Mouse (Mus musculus): Measurements from ENCODE around the gene Dab1.
A peak's percentile ranks its signal among the peaks of the same experiment; 100 is the strongest.

Gene Dab1

DNA sequence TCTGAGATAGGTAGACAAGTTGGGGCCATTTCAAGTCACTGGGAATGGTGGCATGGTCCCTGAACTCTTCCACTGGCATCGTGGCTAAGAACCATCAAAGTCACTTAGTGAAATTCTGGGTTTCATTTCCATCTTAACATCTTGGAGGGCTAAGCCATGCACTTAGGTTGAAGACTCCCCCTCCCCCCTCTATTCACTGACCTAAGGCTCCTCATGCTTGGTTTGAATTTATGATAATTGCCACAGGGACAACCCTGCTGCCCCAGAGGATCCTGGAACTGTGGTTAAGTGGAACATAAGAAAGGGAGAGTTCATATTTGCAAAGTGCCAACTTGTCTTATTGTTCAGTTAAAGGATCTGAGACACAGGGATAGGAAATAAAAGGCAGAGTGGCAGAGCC is 375.2 kb downstream of the Dab1 start:
- no peak for DNase-seq

DNA sequence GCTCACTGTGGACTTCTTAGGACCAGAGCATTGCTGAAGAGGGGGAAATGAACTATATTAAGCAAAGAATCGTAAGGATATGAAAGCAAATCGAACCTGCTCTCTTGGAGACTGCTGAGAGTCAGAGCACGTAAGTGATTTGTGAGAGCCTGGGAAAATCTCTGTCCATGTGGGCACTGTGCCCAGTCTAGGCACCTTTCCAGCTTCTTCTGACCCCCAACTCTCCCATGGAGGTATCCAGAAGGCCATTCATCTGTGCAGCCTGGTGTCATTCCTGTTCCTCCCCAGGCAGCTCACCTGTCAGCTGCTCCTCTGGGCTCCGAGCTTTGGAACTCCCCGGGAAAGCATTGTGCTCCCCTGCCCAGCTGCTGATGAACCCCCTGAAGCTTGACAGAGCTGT is 389.2 kb downstream of the Dab1 start:
- no peak for DNase-seq

DNA sequence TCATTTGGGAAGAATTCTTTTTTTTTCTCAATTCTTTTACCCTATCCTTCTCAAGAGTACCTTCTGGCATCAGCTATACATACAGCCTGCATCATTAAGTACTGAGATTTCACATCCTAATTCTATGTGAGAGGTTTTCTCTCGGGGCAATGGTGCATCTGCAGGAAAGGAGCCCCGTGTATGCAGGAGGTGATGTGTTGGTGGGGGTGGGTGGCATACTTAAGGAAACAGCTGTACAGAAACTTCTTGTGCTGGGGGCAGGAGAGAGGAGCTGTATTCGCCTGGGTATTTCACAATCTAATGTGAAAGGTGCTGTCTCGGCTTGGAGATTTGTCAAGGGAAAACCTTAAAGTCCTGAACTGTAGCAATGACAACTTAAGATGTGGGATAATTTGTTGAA is 392.5 kb downstream of the Dab1 start:
- no peak for DNase-seq

- DNase-seq = no peak
These were observed 393.0 kb downstream of the Dab1 start for GRCm38 (mm10) chr4:104012150-104012549.

- no peak for DNase-seq
These were observed 406.0 kb downstream of the Dab1 start for GRCm38 (mm10) chr4:104025117-104025694.

DNA sequence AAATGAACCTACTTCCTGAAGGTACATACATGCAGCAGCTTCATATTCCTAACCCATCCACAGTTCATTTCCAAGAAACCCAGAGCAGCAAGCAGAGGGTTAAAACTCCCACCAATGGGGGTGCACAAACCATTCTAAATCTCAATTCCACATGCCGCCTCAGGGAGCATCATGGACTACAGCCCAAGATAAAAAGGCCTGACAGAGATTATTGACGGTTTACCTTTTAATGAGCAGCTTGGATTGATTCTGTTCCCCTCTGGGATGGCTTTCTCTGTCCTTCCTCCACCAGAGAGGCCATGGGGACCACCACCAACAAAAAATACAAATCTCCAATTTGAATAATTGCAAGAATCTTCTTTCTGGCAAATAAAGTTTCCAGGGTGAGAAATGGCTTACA is 407.7 kb downstream of the Dab1 start:
- DNase-seq = no peak

DNA sequence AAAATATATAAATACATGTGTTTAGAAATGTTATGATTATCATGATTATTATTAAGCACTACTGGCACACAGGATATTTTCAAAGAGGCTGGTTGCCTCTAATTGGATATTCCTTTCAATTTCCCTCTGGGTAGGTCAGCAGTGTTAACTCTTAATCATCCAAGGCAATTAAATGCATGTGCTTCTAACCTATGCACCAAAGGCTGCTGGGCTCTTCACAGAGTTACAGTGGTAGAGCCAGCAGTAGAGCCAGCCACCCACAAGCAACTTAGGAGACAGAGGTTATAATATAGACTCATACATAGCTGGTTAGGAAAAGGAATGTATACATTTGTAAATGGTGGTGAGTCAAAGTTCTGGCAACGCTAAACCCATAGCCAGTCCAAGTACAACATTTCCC is 408.1 kb downstream of the Dab1 start:
- DNase-seq = no peak

- no peak for DNase-seq
These were observed 416.9 kb downstream of the Dab1 start for GRCm38 (mm10) chr4:104036091-104036490.

GRCm38 (mm10) chr4:104039588-104039987 is 420.4 kb downstream of the Dab1 start:
- no peak for DNase-seq

GRCm38 (mm10) chr4:104043441-104043840 is 424.3 kb downstream of the Dab1 start:
- no peak for DNase-seq

- no peak for DNase-seq
These were observed 425.5 kb downstream of the Dab1 start for GRCm38 (mm10) chr4:104044634-104045033.

GRCm38 (mm10) chr4:104047966-104048804 is 429.0 kb downstream of the Dab1 start:
- DNase-seq = peak; percentile 29

DNA sequence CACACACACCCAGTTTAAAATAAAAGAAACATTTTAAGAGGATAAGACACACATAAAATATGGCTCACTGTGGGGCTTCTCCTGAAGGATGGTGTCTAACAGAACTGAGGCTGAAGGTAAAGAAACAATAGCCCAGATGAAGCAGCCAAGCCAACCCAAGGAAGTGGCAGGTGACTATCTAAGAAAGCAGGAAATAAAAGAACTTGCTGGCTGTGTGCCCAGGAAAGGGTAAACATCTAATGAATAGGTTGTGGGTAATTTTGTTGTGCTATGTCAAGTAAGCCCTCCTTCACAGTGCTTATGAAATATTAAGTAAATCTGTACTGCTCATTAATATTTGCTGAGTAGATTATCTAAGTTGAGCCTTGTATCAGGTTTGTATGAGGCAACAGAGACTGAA is 438.0 kb downstream of the Dab1 start:
- DNase-seq = no peak

DNA sequence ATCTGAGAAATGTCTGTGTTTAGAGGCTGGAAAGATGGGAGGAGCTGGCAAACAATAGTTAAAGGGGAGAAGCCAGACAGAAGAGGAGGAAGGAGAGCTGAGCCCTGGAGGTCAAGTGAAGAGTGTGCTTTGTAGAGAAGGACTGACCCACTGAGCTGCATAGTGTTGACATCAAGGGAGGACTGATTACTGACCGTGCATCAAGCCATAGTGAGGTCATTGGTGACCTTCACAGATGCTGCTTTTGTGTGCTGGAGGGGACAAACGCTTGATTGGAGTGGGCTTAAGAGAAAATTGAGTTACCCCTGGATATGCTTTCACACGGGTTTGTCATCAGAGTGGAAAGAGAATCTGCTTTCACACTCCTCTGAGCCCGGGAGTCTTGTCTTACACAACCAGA is 440.4 kb downstream of the Dab1 start:
- no peak for DNase-seq

DNA sequence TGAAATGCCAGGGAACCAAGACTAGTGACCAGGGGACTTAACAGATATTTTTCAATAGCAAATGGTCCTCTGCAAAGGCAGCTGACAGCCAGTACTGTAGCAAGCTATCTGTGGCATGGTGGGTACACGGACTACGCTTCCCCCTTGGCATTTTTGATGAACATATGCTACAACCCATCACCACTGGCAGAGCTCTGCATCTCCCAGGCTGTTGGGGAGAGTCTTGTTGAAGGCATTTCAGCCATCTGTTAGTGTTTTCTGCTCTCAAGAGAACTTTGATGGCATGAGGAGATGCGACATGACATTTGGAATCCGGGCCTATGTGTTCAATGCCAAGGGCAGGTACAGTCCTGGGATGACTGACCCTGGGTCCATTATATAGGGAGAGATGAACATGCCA is 443.2 kb downstream of the Dab1 start:
- no peak for DNase-seq

DNA sequence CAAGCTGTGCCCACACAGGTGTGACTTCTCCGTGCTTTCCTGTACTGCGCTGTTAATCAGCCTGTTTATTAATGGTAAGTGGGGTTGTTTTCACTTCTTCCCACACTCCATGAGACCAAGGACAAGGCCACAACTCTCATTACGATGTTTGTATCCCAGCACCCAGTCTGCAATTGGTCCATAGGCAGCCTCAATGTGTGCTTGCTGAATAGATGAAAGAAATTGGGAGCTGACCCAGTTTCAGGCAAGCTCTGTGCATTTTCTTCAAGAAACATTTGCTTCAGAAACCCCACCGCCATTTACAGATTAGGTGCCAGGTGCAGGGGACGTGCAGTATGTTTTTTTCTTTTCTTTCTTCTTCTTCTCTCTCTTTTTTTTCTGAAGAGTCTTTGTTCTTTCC is 447.7 kb downstream of the Dab1 start:
- DNase-seq = no peak

GRCm38 (mm10) chr4:104067748-104068147 is 448.6 kb downstream of the Dab1 start:
- DNase-seq = no peak

- DNase-seq = no peak
These were observed 452.1 kb downstream of the Dab1 start for GRCm38 (mm10) chr4:104071296-104071695.

DNA sequence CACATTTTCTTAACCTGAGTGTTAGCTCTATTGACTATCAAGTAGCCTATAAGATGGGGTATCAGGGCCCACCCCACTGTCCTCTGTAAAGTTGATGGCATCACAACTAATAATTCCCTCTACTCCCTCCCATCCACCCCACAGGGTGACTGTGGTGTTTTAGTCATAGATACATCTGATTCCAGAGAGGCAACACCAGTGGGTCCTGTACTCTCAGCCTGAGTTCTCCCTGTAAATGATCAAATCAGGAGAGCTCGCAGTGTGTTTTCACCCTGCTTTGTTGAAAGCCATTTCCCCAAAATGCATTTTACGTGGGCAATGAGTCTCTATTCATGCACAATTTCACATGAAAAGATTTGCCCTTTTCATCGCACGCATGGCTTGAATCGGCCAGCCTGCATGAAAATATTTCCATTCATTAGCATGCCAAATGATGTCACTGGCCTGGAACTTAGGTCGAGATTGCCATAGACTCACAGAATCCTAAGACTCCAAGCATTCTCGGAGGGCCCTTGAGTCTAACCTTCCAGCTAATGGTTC is 454.8 kb downstream of the Dab1 start:
- DNase-seq = no peak

DNA sequence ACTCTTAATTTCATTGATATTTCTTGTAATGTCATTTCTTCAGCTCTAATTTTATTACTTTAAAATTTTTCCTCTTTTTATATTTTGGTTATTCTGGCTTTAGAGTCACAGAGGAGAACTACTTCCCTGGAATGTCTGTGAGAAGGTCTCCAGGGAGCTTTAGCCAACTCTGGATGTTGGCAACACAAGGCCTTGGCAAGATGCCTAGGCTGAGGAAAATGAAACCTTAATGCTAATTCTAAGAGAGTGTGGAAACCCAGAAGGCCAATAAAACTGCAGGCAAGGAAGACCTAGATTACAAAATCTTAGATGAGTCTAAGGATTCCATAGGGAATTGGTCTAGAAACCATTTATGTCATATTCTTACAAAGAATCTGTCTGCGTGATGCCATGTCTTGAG is 458.6 kb downstream of the Dab1 start:
- DNase-seq = no peak

DNA sequence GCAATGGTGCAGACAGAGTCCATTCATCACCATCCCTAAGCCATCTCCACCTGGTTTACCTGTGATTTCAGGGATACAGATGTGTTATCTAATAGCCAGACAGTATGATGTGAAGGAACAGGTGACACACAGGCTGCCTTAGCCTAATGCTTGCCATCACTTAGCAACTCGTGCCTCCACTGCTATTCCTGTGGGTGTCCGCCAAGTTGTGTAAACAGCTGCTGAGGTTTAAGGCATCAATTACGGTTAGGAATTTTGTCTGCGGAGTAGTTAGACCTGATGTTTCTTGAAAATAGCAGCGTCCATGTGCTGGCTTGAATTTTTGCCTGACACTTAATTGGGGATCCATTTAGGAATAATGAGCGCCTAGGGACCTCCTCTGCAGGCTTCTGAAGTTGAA is 487.1 kb downstream of the Dab1 start:
- no peak for DNase-seq

- no peak for DNase-seq
These were observed 492.5 kb downstream of the Dab1 start for GRCm38 (mm10) chr4:104111614-104112013.

GRCm38 (mm10) chr4:104113209-104114005 is 494.2 kb downstream of the Dab1 start:
- DNase-seq = peak; percentile 44

- no peak for DNase-seq
These were observed 494.8 kb downstream of the Dab1 start for GRCm38 (mm10) chr4:104114006-104114361.
